Mouse (Mus musculus) frontal cortex, postnatal 25 days (tissue): ENCODE data around the gene Rasgrp4.
A peak's percentile ranks its signal among the peaks of the same experiment; 100 is the strongest.
"Not testable (repeated sequence)": the region's sequence is repeated elsewhere in the genome, so short reads cannot be mapped to it uniquely, and the experiment has no call there.

Experiments
- DNase-seq, 2 experiments: peaks; one replicate each; pipeline ENCODE4 v3.0.0; 2022; ENCODE audit warnings: low spot score in 2 of 2

The Rasgrp4 gene

DNA sequence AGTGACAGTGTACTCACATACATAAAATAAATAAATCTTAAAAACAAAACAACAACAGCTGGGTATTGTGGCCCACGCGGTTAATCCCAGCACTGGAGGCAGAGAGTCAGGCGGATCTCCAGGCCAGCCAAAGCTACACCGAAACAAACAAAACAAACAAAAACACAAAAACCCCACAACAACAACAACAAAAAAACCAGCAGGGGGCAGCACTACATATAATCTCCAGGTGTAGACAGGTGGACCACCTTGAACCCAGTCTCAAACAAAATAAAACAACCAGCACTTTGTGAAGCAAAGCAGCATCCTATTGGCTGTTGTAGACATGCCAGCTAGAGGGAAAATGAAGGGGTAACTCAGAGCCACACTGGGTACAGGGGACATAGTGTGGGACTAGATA is 43.5 kb downstream of the Rasgrp4 start:
- DNase-seq = no peak

GRCm38 (mm10) chr7:29179323-29179722 is 44.7 kb downstream of the Rasgrp4 start:
- DNase-seq = no peak

DNA sequence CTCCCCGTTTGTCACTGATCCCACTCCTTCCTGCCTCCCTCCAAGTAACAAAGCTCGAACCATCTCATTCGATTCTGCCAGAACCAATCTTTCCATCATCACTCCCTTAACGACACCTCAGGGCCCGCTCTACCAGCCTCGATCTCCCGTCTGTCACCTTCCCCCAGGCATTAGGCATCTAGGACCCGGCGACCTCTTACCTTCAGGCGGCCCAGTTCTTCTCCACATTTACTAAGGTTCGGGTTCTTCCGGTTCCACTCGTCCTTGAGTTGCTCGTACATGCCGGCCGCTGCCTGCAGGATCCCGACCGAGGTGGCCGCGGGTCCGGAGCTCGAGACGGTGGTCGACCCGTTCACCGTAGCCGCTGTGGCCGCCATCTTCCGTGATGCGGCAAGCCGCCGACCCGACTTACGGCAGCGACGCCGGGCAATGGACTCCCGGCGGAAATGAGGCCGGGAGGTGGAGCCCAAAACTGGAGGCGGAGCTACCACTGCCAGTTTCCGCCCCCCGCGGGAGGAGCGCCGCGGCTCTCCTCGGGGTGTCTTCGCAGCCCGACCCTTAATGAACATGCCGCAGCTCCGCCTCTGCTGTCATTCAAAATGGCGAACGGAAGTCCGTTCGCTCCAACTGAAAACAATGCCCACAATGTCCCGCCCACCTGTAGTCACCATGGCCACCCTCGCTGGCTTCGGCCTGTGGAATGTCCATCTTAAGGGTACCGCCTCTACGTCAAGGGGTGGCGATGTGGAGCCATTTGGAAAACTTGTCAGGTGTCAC is 45.6 kb downstream of the Rasgrp4 start, which contains the start of gene Psmd8:
TSS of gene Psmd8 (minus strand) at position 625 of the 777 bp plus-strand sequence.
- DNase-seq = peak; percentile 86 to 90

DNA sequence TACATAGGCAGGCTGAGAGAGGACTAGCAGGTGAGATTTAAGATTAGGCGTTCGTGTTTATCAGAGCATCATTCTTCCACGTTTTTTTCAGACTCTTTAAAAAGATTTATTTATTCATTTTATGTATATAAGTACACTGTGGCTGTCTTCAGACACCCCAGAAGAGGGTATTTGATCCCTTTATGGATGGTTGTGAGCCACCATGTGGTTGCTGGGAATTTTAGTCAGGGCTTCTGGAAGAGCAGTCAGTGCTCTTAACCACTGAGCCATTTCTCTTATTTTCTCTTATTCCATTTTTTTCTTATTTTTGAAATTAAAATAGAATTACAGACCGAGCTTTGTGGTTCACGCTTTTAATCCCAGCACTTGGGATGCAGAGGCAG is 46.2 kb downstream of the Rasgrp4 start:
- DNase-seq = no peak

DNA sequence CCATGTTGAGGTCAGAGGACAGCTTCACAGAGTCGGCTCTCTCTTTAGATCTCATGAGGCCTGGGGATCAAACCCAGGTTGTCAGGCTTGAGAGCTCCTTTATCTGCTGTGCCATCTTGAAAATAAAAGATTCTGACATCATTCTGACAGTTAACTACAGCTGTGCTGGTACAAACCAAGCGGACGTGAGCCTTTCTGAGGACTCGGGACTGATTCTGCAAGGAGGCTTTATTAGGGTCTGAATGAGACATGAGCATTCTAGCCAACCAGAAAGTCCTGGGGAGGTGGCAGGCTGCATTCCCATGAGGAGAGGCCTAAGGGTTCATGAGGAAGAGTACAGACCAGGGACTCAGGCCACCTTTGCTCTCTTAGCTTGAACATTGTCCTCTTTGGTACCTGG is 46.7 kb downstream of the Rasgrp4 start:
- not testable (repeated sequence) for DNase-seq

DNA sequence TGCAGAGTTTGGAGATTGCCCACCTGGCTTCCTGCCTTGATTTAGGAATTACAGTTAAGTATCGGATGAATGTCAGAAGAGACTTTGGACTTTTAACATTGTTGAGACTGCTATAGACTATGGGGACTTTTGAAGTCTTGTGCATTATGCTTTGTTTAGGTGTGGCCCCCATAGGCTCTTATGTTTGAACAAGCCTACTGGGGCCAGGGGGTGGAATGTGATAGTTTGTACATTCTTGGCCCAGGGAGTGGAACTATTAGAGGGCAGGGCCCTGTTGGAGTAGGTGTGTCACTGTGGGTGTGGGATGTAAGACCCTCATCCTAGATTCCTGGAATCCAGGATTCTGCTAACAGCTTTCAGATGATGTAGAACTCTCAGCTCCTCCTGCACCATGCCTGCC is 59.6 kb downstream of the Rasgrp4 start:
- not testable (repeated sequence) for DNase-seq

DNA sequence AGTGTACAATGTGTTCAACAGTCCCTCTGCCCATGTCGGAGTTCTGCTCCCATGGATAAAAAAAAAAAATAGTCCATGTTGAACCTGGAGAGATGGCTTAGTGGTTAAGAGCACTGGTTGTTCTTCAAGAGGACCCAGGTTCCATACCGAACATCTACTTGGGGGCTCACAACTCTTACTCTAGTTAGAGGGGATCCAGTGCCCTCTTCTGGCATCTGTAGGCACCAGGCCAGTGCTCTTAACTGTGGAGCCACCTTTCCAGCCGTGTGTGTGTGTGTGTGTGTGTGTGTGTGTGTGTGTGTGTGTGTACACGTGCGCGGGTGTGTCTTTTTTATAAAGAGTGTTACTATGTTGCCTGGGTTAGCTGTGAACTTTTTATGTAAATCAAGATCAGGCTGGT is 67.9 kb downstream of the Rasgrp4 start:
- DNase-seq = no peak
